Mouse (Mus musculus) T-cell, adult 66 days (primary cell): ENCODE data around the gene Pibf1. TPM values are rescaled to one million over a fixed set of nuclear protein-coding genes. Genes with fewer than 3 reads are reported as not detected.

ENCODE experiments used
- total RNA-seq, 2 experiments: library from RNA; stranded (reverse); gene quantifications; 3 replicates in 1 of 2; 4 replicates in 1 of 2; pipeline ENCODE4 v1.2.4; 2023

Pibf1 gene
- 10 to 100 TPM; 20.2 to 26.7 TPM for total RNA-seq

DNA sequence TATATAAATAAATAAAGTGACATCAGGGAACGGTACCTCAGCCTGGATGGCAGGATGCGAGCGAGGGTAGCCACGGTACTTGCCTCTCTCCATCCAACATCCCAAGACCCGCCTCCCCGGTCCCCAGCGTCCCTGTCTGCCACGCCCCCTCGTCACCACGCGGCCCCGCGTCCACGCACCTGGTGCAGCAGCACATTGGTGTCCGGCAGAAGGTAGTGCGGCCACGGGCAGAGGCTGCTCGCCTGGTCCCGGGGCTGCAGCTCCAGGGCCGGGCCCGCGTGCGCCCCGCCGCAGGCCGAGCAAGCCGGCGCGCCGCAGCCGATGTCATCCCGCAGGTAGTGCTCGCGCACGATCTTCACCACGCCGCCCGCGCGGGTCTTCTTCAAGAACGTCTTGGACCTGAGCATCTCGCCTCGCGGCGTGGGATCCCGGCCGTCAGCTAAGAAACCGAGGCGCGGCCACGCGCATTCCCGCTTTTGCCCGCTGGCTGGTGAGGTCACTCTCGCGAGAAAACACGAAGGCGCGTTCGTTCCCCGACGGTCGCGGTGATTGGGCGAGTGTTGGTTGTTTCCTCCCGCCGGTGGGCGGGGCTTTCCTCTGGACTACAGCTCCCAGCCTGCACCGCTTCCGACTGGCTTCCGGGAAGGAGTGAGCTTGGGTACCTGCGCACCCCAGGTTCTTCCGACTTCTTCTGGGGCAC is at the start of gene Pibf1, which contains the start of gene Dis3:
TSS of gene Pibf1 (plus strand) at position 158 of the 700 bp plus-strand sequence.
TSS of gene Dis3 (minus strand) at position 504 of the 700 bp plus-strand sequence.

DNA sequence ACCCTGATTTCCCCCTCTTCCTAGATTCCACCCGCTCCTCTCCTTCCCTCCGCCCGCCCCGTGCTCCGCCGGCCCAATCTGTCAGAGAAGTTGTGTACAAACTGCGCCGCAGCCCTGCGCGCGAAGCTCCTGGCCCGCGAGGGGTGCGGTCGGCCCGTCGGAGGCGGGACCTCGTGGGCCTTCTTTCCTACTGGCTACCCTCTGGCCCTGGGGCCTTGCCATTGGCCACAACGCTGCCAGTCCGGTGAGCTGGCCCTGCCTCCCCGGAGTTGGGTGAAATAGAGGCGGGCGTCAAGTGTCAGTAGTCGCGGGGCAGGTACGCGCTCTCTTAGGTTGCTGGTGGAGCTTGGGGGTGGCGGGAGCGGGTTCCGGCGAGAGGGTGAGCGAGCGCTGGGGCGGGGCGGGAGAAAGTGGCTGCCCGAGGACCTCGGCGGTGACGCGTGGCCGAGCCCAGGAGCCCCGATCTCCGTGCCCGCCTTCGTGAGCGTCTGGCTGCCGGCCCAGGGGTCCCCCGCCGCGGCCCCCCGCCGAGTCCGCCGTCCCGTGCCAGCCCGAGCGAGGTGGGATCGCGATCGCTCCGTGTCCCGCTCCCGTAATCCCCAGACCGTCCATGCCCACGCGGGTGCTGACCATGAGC is 199.3 kb downstream of the Pibf1 start, which contains the start of gene Klf5:
TSS of gene Klf5 (plus strand) at position 307 of the 637 bp plus-strand sequence.

Other genes with a start within 250 kb of the Pibf1 start
- 1 to 10 TPM; 6.1 to 10.0 TPM for gene Rpl36a-ps1, start 105.1 kb upstream of the Pibf1 start, total RNA-seq
- 10 to 100 TPM; 26.8 to 29.8 TPM for gene Mzt1, start 53.3 kb upstream of the Pibf1 start, total RNA-seq
- 10 to 100 TPM; 15.1 to 19.4 TPM for gene Bora, start 53.2 kb upstream of the Pibf1 start, total RNA-seq
- 10 to 100 TPM; 30.7 to 41.4 TPM for gene Dis3, start 346 bp downstream of the Pibf1 start, total RNA-seq
- gene Klf5, start 199.3 kb downstream of the Pibf1 start, total RNA-seq = under 1 TPM; 0.24 to 0.26 TPM